Mouse (Mus musculus) lung, embryonic 14.5 days (tissue): ENCODE results near the gene Rab3il1. TPM values are rescaled to one million over a fixed set of nuclear protein-coding genes. Genes with fewer than 3 reads are reported as not detected.

ENCODE experiments used
- ATAC-seq: fragments of 200-750 bp; cut with Nextera tagmentation; 2 replicates; pipeline ENCODE4 v1.8.0; 2017; ENCODE audit warnings: mild to moderate bottlenecking, moderate TSS enrichment, moderate library complexity; ENCODE audit not compliant: insufficient read depth
- DNase-seq: peaks from one replicate; pipeline ENCODE4 v3.0.0-alpha.2; 2015
- H3K27ac ChIP-seq: fragments of 300-500 bp; sonication (generic); 2 replicates; pipeline ENCODE4 v1.5.1; 2014; ENCODE audit warnings: low read depth, mild to moderate bottlenecking, moderate library complexity
- H3K27me3 ChIP-seq: fragments of 300-500 bp; sonication (generic); 2 replicates; pipeline ENCODE4 v1.6.1; 2014; ENCODE audit warnings: low read length, control low read depth; ENCODE audit not compliant: insufficient read depth
- H3K36me3 ChIP-seq: fragments of 300-500 bp; sonication (generic); 2 replicates; pipeline ENCODE4 v1.6.1; 2014; ENCODE audit warnings: control low read depth; ENCODE audit not compliant: insufficient read depth
- H3K4me1 ChIP-seq: fragments of 300-500 bp; sonication (generic); 2 replicates; pipeline ENCODE4 v1.6.1; 2014; ENCODE audit warnings: antibody characterized with exemption, control low read depth; ENCODE audit not compliant: insufficient read depth
- H3K4me2 ChIP-seq: fragments of 300-500 bp; sonication (generic); 2 replicates; pipeline ENCODE4 v1.6.1; 2014; ENCODE audit warnings: mild to moderate bottlenecking
- H3K4me3 ChIP-seq: fragments of 300-500 bp; sonication (generic); 2 replicates; pipeline ENCODE4 v1.5.1; 2014; ENCODE audit warnings: low read depth, low read length
- H3K9ac ChIP-seq: fragments of 300-500 bp; sonication (generic); 2 replicates; pipeline ENCODE4 v1.6.1; 2014
- H3K9me3 ChIP-seq: fragments of 300-500 bp; sonication (generic); 2 replicates; pipeline ENCODE4 v1.6.1; 2016; ENCODE audit warnings: low read depth, low read length, control low read depth
- CTCF ChIP-seq: IDR thresholded peaks from 2 replicates; pipeline ENCODE4 v1.5.1; 2016; ENCODE audit warnings: antibody characterized with exemption, low read depth
- WGBS: fragments of 180-500 bp; shearing (Covaris S2); extraction: QIAGEN DNeasy Blood & Tissue Kit; methylation state at CpG from one replicate; pipeline ENCODE4 v1.1.7; 2014; 5-methylcytosine and 5-hydroxymethylcytosine counted together
- polyA plus RNA-seq: library from polyadenylated mRNA; unstranded; fragments of >200 nt; fragmentation: Nextera tagmentation; extraction: Ambion mirVana; gene quantifications from 2 replicates; pipeline ENCODE4 v1.2.1, GENCODE M21; 2014

Rab3il1 gene
- polyA plus RNA-seq, 1 experiment from 2014 or later, result 34.0 TPM

GRCm38 (mm10) chr19:10050438-10050837 is 49.0 kb downstream of the Rab3il1 start:
- TF ChIP-seq CTCF, result no peak
- ATAC-seq (no peak), DNase-seq (no peak)
- no peaks in the 10 kb centered on the region for H3K9me3 ChIP-seq
- H3K4me3 ChIP-seq, result no peak overlapping the region
- no peaks in the 10 kb centered on the region for H3K27me3 ChIP-seq
- no peak overlapping the region for H3K9ac ChIP-seq
- 0 out of 2 replicates have a peak, but pooled peaks cover 9% of the 10 kb centered on the region for H3K4me1 ChIP-seq
- H3K27ac ChIP-seq, result no peak overlapping the region
- no peak overlapping the region for H3K4me2 ChIP-seq
- whole genome bisulfite sequencing, result 34% methylated on average over 2 of the region's 2 CpGs
- H3K36me3 ChIP-seq, result peaks cover 34% of the 10 kb centered on the region

GRCm38 (mm10) chr19:10052698-10053097 is 51.2 kb downstream of the Rab3il1 start:
- DNase-seq, result no peak
- 92% methylated on average over 4 of the region's 4 CpGs for WGBS
- Histone ChIP-seq H3K4me2 (no peak overlapping the region), H3K27ac (no peak overlapping the region), H3K4me3 (no peak overlapping the region), H3K27me3 (no peaks in the 10 kb centered on the region), H3K36me3 (peaks cover 54% of the 10 kb centered on the region), H3K4me1 (no peaks in the 10 kb centered on the region), H3K9ac (no peak overlapping the region), H3K9me3 (no peaks in the 10 kb centered on the region)
- ATAC-seq, result no peak
- TF ChIP-seq CTCF, result no peak

- H3K36me3 ChIP-seq, result peaks cover 61% of the 10 kb centered on the region
- no peak for TF ChIP-seq CTCF
- H3K4me1 ChIP-seq, result no peaks in the 10 kb centered on the region
These were observed 52.3 kb downstream of the Rab3il1 start for GRCm38 (mm10) chr19:10053692-10054260.

GRCm38 (mm10) chr19:10054361-10055075 is 53.0 kb downstream of the Rab3il1 start:
- Histone ChIP-seq H3K4me3 (no peak overlapping the region), H3K27me3 (no peaks in the 10 kb centered on the region), H3K4me2 (no peak overlapping the region), H3K36me3 (peaks cover 65% of the 10 kb centered on the region), H3K9me3 (no peaks in the 10 kb centered on the region), H3K27ac (no peak overlapping the region), H3K4me1 (no peaks in the 10 kb centered on the region), H3K9ac (no peak overlapping the region)
- DNase-seq, result no peak
- 77% methylated on average over 6 of the region's 6 CpGs for WGBS
- ATAC-seq, result peak; percentile 38
- no peak for TF ChIP-seq CTCF

More at GRCm38 (mm10) chr19:10053692-10054260, 52.3 kb downstream of the Rab3il1 start:
- H3K9me3 ChIP-seq, result no peaks in the 10 kb centered on the region
- no peak overlapping the region for H3K27ac ChIP-seq
- H3K4me3 ChIP-seq, result no peak overlapping the region
- no peak overlapping the region for H3K9ac ChIP-seq
- no peaks in the 10 kb centered on the region for H3K27me3 ChIP-seq
- no peak for ATAC-seq
- DNase-seq, result no peak
- 90% methylated on average over 10 of the region's 10 CpGs for WGBS
- H3K4me2 ChIP-seq, result no peak overlapping the region

- Histone ChIP-seq H3K4me1 (0 out of 2 replicates have a peak, but pooled peaks cover 3% of the 10 kb centered on the region), H3K27ac (peak overlapping the region; percentile 9; the same call in 1 of the 2 replicates), H3K36me3 (peaks cover 71% of the 10 kb centered on the region)
These were observed 53.8 kb downstream of the Rab3il1 start for GRCm38 (mm10) chr19:10055261-10055660.

GRCm38 (mm10) chr19:10055783-10056660 is 54.6 kb downstream of the Rab3il1 start:
- TF ChIP-seq CTCF, result no peak
- H3K4me3 ChIP-seq, result no peak overlapping the region
- no peaks in the 10 kb centered on the region for H3K27me3 ChIP-seq
- no peak overlapping the region for H3K4me2 ChIP-seq
- no peak for DNase-seq
- H3K4me1 ChIP-seq, result peaks cover 6% of the 10 kb centered on the region; the same call in 1 of the 2 replicates
- ATAC-seq, result no peak
- no peak overlapping the region for H3K9ac ChIP-seq
- H3K27ac ChIP-seq, result no peak overlapping the region
- H3K9me3 ChIP-seq, result no peaks in the 10 kb centered on the region
- WGBS, result 75% methylated on average over 22 of the region's 22 CpGs
- H3K36me3 ChIP-seq, result peaks cover 74% of the 10 kb centered on the region

More at GRCm38 (mm10) chr19:10055261-10055660, 53.8 kb downstream of the Rab3il1 start:
- no peak for TF ChIP-seq CTCF
- Histone ChIP-seq H3K4me2 (no peak overlapping the region), H3K27me3 (no peaks in the 10 kb centered on the region), H3K4me3 (no peak overlapping the region), H3K9ac (no peak overlapping the region), H3K9me3 (no peaks in the 10 kb centered on the region)
- 78% methylated on average over 3 of the region's 3 CpGs for WGBS
- DNase-seq (no peak), ATAC-seq (no peak)

- TF ChIP-seq CTCF, result no peak
- H3K9me3 ChIP-seq, result no peaks in the 10 kb centered on the region
- DNase-seq (no peak), ATAC-seq (no peak)
- H3K4me3 ChIP-seq, result no peak overlapping the region
- peaks cover 81% of the 10 kb centered on the region for H3K36me3 ChIP-seq
- no peaks in the 10 kb centered on the region for H3K27me3 ChIP-seq
- H3K9ac ChIP-seq, result no peak overlapping the region
- H3K27ac ChIP-seq, result no peak overlapping the region
- 72% methylated on average over 3 of the region's 3 CpGs for WGBS
- H3K4me2 ChIP-seq, result no peak overlapping the region
- H3K4me1 ChIP-seq, result peaks cover 8% of the 10 kb centered on the region; the same call in 1 of the 2 replicates
These were observed 55.2 kb downstream of the Rab3il1 start for GRCm38 (mm10) chr19:10056686-10057085.
